Mouse (Mus musculus) midbrain, embryonic 12.5 days (tissue): Measurements from ENCODE around the gene Thap7. TPM values are rescaled to one million over a fixed set of nuclear protein-coding genes. Genes with fewer than 3 reads are reported as not detected.

Source experiments
- ATAC-seq: fragments of 200-750 bp; cut with Nextera tagmentation; 2 replicates; pipeline ENCODE4 v1.8.0; 2017; ENCODE audit warnings: low read depth, moderate TSS enrichment, moderate library complexity; ENCODE audit not compliant: low FRiP score
- H3K27ac ChIP-seq: fragments of 300-500 bp; sonication (generic); replicated peaks from 2 replicates; pipeline ENCODE4 v1.5.1; 2016; ENCODE audit warnings: mild to moderate bottlenecking
- H3K27me3 ChIP-seq: fragments of 300-500 bp; sonication (generic); 2 replicates; pipeline ENCODE4 v1.6.1; 2016; ENCODE audit warnings: mild to moderate bottlenecking
- H3K36me3 ChIP-seq: fragments of 300-500 bp; sonication (generic); 2 replicates; pipeline ENCODE4 v1.6.1; 2016
- H3K4me1 ChIP-seq: fragments of 300-500 bp; sonication (generic); 2 replicates; pipeline ENCODE4 v1.6.1; 2016
- H3K4me2 ChIP-seq: fragments of 300-500 bp; sonication (generic); replicated peaks from 2 replicates; pipeline ENCODE4 v1.6.1; 2016; ENCODE audit warnings: mild to moderate bottlenecking, moderate library complexity
- H3K4me3 ChIP-seq: fragments of 300-500 bp; sonication (generic); 2 replicates; pipeline ENCODE4 v1.5.1; 2016; ENCODE audit warnings: mild to moderate bottlenecking
- H3K9ac ChIP-seq: fragments of 300-500 bp; sonication (generic); replicated peaks from 2 replicates; pipeline ENCODE4 v1.6.1; 2016; ENCODE audit warnings: mild to moderate bottlenecking, moderate library complexity
- H3K9me3 ChIP-seq: fragments of 300-500 bp; sonication (generic); 2 replicates; pipeline ENCODE4 v1.6.1; 2016; ENCODE audit warnings: mild to moderate bottlenecking
- WGBS: fragments of 180-500 bp; shearing (Covaris S2); methylation state at CpG from one replicate; pipeline ENCODE4 v1.1.7; 2016; 5-methylcytosine and 5-hydroxymethylcytosine counted together
- polyA plus RNA-seq: library from polyadenylated mRNA; unstranded; fragments of >200 nt; fragmentation: Nextera tagmentation; extraction: Ambion mirVana; gene quantifications from 2 replicates; pipeline ENCODE4 v1.2.1, GENCODE M21; 2016

Gene Thap7
- polyA plus RNA-seq, 1 experiment from 2014 or later, result 61.2 TPM

DNA sequence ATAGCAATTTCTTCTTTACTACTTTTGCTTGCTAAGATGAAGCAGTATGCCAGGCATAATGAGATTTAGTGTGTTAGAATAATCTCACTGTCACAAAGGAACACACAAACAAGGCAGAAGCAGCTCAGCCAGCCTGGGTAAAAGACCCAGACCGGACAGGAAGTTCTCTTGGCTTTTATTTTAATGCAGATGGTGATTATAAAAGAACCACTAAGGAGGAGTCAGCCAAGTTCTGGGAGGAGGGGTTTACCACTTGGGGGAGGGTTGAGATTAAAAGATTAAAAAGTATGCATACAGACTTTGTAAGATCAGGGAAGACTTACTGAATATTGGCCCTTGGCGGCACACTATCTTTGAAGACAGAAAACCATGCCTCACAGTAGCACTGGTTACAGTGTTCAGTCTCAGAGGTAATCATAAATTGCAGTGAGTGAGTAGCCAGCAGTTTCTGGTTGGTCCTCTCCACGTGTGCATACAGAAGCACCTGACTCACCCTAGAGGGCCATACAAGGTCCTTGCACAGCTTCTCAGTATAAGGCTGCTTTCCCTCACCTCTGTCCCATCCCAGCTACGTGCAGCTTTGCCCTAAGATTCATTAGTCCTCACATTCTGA lies 52.5 kb downstream of the Thap7 start:
- Histone ChIP-seq H3K9ac (no peak overlapping the region), H3K27ac (no peak overlapping the region; the same call in 1 of the 2 replicates), H3K4me1 (no peaks in the 10 kb centered on the region), H3K36me3 (peaks cover 18% of the 10 kb centered on the region), H3K4me3 (no peak overlapping the region), H3K27me3 (no peaks in the 10 kb centered on the region), H3K9me3 (no peaks in the 10 kb centered on the region), H3K4me2 (no peak overlapping the region)
- 86% methylated on average over 4 of the region's 4 CpGs for WGBS
- no peak for ATAC-seq

Other genes with a start within 250 kb of the Thap7 start
- gene Serpind1, start 199.8 kb downstream of the Thap7 start, polyA plus RNA-seq, result 0.46 and 0.58 TPM in 2 replicates
- 17.0 and 18.3 TPM in 2 replicates for gene Snap29, start 125.2 kb downstream of the Thap7 start, polyA plus RNA-seq
- 64.6 and 70.8 TPM in 2 replicates for gene Pi4ka, start 124.8 kb downstream of the Thap7 start, polyA plus RNA-seq
- gene Crkl, start 79.1 kb downstream of the Thap7 start, polyA plus RNA-seq, result 98.2 and 100 TPM in 2 replicates
- 4.0 and 7.8 TPM in 2 replicates for gene Aifm3, start 41.5 kb downstream of the Thap7 start, polyA plus RNA-seq
- 107 and 118 TPM in 2 replicates for gene Lztr1, start 22.4 kb downstream of the Thap7 start, polyA plus RNA-seq
- 0.27 and 0.40 TPM in 2 replicates for gene Lrrc74b, start 30.1 kb upstream of the Thap7 start, polyA plus RNA-seq
- 0.80 and 1.4 TPM in 2 replicates for gene P2rx6, start 30.7 kb upstream of the Thap7 start, polyA plus RNA-seq
- 4.5 and 5.6 TPM in 2 replicates for gene Slc7a4, start 52.1 kb upstream of the Thap7 start, polyA plus RNA-seq
- 36.3 and 38.2 TPM in 2 replicates for gene Smpd4, start 88.2 kb upstream of the Thap7 start, polyA plus RNA-seq
- 7.1 and 7.9 TPM in 2 replicates for gene Ccdc74a, start 115.3 kb upstream of the Thap7 start, polyA plus RNA-seq
- gene Med15, start 201.8 kb upstream of the Thap7 start, polyA plus RNA-seq, result 47.4 and 48.0 TPM in 2 replicates
- gene Klhl22, start 228.5 kb upstream of the Thap7 start, polyA plus RNA-seq, result 52.8 and 57.9 TPM in 2 replicates